Mouse (Mus musculus): ENCODE data around the gene Chrng.
A peak's percentile ranks its signal among the peaks of the same experiment; 100 is the strongest.

Chrng gene

GRCm38 (mm10) chr1:87198119-87199065 is 6.1 kb upstream of the Chrng start:
- no peak for DNase-seq (ENCODE audit: low read depth, low spot score)

- no peak for DNase-seq (ENCODE audit: low read depth, low spot score)
Observed at GRCm38 (mm10) chr1:87200811-87201210, 3.6 kb upstream of the Chrng start.

GRCm38 (mm10) chr1:87201848-87202247 is 2.6 kb upstream of the Chrng start:
- no peak for DNase-seq (ENCODE audit: low read depth, low spot score)

- DNase-seq (ENCODE audit: low read depth, low spot score), result no peak
Observed at GRCm38 (mm10) chr1:87203779-87204178, 678 bp upstream of the Chrng start.

- DNase-seq (ENCODE audit: low read depth, low spot score), result no peak
Observed at GRCm38 (mm10) chr1:87205038-87205437, 581 bp downstream of the Chrng start.

GRCm38 (mm10) chr1:87205502-87205901 is 1.0 kb downstream of the Chrng start:
- no peak for DNase-seq (ENCODE audit: low read depth, low spot score)

GRCm38 (mm10) chr1:87206339-87206738 is 1.9 kb downstream of the Chrng start:
- DNase-seq (ENCODE audit: low read depth, low spot score), result peak; percentile 69

- no peak for DNase-seq (ENCODE audit: low read depth, low spot score)
Observed at GRCm38 (mm10) chr1:87211431-87211830, 7.0 kb downstream of the Chrng start.

- peak; percentile 98 for DNase-seq (ENCODE audit: low read depth, low spot score)
Observed at GRCm38 (mm10) chr1:87213735-87214704, 9.6 kb downstream of the Chrng start, which contains the start of gene Eif4e2. Eif4e2 (plus strand) TSS chr1:87213914.

GRCm38 (mm10) chr1:87214748-87215147 is 10.3 kb downstream of the Chrng start:
- no peak for DNase-seq (ENCODE audit: low read depth, low spot score)

- DNase-seq (ENCODE audit: low read depth, low spot score), result peak; percentile 79
Observed at GRCm38 (mm10) chr1:87217938-87218337, 13.5 kb downstream of the Chrng start.

- peak; percentile 81 for DNase-seq (ENCODE audit: low read depth, low spot score)
Observed at GRCm38 (mm10) chr1:87225739-87226138, 21.3 kb downstream of the Chrng start.

- peak; percentile 97 for DNase-seq (ENCODE audit: low read depth, low spot score)
Observed at GRCm38 (mm10) chr1:87226409-87227159, 22.1 kb downstream of the Chrng start.

- DNase-seq (ENCODE audit: low read depth, low spot score), result peak; percentile 31
Observed at GRCm38 (mm10) chr1:87227160-87227550, 22.7 kb downstream of the Chrng start.

GRCm38 (mm10) chr1:87230606-87231005 is 26.1 kb downstream of the Chrng start:
- peak; percentile 94 for DNase-seq (ENCODE audit: low read depth, low spot score)

GRCm38 (mm10) chr1:87232197-87232596 is 27.7 kb downstream of the Chrng start:
- DNase-seq (ENCODE audit: low read depth, low spot score), result peak; percentile 53

- DNase-seq (ENCODE audit: low read depth, low spot score), result peak; percentile 76
Observed at GRCm38 (mm10) chr1:87239056-87239455, 34.6 kb downstream of the Chrng start.

GRCm38 (mm10) chr1:87243021-87243420 is 38.6 kb downstream of the Chrng start:
- no peak for DNase-seq (ENCODE audit: low read depth, low spot score)

GRCm38 (mm10) chr1:87245430-87245829 is 41.0 kb downstream of the Chrng start:
- no peak for DNase-seq (ENCODE audit: low read depth, low spot score)

GRCm38 (mm10) chr1:87245929-87246815 is 41.7 kb downstream of the Chrng start:
- DNase-seq (ENCODE audit: low read depth, low spot score), result peak; percentile 90

All from ES-CJ7 (cell line).